Mouse (Mus musculus): ENCODE results near the gene Mboat2. TPM values are rescaled to one million over a fixed set of nuclear protein-coding genes. Genes with fewer than 3 reads are reported as not detected.
A peak's percentile ranks its signal among the peaks of the same experiment; 100 is the strongest.

Mboat2 gene
- polyA plus RNA-seq, 1 experiment from 2014 or later, result 70.8 TPM

DNA sequence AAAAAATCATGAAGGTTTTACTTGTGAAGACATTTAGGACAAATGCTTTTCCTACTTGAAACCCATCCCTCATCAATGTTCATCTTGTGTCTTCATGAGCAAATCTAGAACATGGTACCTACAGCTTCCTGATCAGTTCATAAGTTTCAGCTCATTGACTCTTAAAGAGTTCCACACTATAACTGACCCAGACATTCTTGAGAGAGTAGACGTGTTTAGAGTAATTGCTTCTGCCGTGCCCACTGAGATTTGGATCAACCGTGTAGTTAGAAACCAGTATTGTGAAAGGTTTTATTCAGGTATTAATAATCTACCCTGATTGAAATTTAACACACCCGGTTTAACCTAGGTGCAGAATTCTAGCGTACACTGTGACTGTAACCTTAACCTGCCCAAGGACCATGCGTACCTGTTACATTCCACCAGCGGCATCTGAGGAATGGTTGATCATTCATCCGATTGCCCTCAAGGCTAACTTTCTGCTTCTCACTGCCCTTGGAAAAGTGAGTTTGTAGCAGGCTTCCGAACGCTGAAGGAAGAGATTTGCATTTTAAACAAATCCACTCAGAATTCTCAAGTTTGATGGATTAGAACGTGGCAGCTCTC, 131.8 kb downstream of the Mboat2 start:
- 77% methylated on average over 11 of the region's 11 CpGs for WGBS
- Histone ChIP-seq H3K27ac (ENCODE audit: low read length) (no peak overlapping the region), H3K4me3 (replicated peaks; ENCODE audit: low read length) (no peak overlapping the region), H3K27me3 (replicated peaks; ENCODE audit: control insufficient read depth, insufficient read depth, low read length) (no peaks in the 10 kb centered on the region), H3K9ac (replicated peaks; ENCODE audit: low read depth, low read length) (no peak overlapping the region), H3K36me3 (ENCODE audit: control insufficient read depth, insufficient read depth) (peaks cover 9% of the 10 kb centered on the region), H3K4me2 (ENCODE audit: low read length) (no peak overlapping the region), H3K9me3 (ENCODE audit: control insufficient read depth, low read length) (no peaks in the 10 kb centered on the region), H3K4me1 (replicated peaks; ENCODE audit: control insufficient read depth, insufficient read depth, low read length) (no peaks in the 10 kb centered on the region)
- no peak for ATAC-seq

DNA sequence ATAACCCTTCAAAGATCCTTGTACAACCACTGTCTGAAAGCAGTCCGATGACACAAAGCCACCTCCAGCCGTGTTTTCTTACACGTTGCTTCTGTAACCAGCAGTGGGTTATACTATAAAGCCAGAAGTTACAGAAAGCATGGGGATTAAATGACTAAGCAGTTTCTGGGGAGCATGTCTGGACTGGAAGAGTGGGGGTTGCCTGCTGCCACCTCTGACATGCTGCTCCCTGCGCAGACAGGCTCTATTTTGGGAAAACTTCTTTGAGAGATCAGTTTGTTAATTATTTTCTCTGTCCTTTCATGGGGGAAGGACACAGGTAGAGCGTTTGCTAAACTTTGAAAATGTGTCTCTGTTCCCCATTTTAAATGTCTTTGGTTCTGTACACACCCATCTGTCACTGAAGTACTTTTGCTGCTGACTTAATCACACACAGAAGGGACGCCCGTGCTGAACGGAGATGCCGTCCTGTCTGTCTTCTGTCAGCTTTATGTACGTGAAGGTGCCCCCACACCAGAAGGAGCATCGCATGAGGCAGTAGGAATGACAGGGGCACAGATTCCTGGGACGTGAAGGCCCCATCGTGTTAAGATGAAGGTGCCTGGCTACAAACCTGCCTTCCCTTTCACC, 132.8 kb downstream of the Mboat2 start:
- Histone ChIP-seq H3K9me3 (ENCODE audit: control insufficient read depth, low read length) (no peaks in the 10 kb centered on the region), H3K27me3 (replicated peaks; ENCODE audit: control insufficient read depth, insufficient read depth, low read length) (no peaks in the 10 kb centered on the region), H3K36me3 (ENCODE audit: control insufficient read depth, insufficient read depth) (peaks cover 9% of the 10 kb centered on the region), H3K4me3 (replicated peaks; ENCODE audit: low read length) (no peak overlapping the region), H3K4me1 (replicated peaks; ENCODE audit: control insufficient read depth, insufficient read depth, low read length) (no peaks in the 10 kb centered on the region), H3K27ac (ENCODE audit: low read length) (no peak overlapping the region), H3K9ac (replicated peaks; ENCODE audit: low read depth, low read length) (no peak overlapping the region), H3K4me2 (ENCODE audit: low read length) (no peak overlapping the region)
- ATAC-seq, result no peak
- WGBS, result 62% methylated on average over 13 of the region's 13 CpGs

DNA sequence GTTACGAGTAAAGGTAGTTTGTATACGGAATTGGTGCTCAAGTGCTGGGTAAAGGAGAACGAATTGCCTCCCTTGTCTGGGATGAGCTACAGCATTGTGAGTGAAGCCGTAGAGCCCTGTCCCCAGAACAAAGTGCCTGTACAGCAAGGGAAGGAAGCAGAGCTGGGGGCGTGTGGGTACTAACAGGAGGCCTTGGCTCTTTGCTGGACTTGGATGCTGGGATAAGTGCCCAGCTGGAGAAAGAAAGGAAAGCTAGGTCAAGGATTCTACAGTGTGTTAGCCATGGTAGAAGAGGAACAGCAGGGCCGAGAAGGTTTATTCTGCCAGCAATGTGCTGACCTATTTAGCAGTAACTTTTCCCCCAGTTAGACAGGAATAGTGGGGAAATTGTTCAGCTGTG, 134.7 kb downstream of the Mboat2 start:
- no peak for ATAC-seq

DNA sequence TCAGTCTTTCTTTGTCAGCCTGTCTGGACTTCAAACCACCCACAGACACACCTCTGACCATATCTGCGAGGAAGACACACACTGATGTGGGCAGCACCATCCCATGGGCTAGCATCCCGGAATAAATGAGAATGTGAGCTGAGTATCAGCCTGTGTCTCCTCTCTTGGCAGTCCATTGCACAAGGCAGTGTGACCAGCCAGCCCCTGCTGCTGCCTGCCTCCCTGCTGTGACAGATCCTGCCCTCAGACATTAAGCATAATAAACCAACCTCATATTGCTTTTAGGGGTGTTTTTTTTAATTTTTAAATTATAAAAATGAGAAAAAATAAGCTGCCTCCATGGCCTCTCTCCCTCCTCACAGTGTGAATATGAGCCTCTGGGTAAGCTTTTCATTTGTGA, 135.4 kb downstream of the Mboat2 start:
- Histone ChIP-seq H3K9me3 (ENCODE audit: control insufficient read depth, low read length) (no peaks in the 10 kb centered on the region), H3K36me3 (ENCODE audit: control insufficient read depth, insufficient read depth) (peaks cover 2% of the 10 kb centered on the region; the same call in 1 of the 2 replicates), H3K4me1 (replicated peaks; ENCODE audit: control insufficient read depth, insufficient read depth, low read length) (no peaks in the 10 kb centered on the region), H3K27ac (ENCODE audit: low read length) (no peak overlapping the region), H3K27me3 (replicated peaks; ENCODE audit: control insufficient read depth, insufficient read depth, low read length) (no peaks in the 10 kb centered on the region), H3K4me2 (ENCODE audit: low read length) (no peak overlapping the region), H3K4me3 (replicated peaks; ENCODE audit: low read length) (no peak overlapping the region), H3K9ac (replicated peaks; ENCODE audit: low read depth, low read length) (no peak overlapping the region)
- WGBS, result 98% methylated on average over 2 of the region's 2 CpGs
- no peak for ATAC-seq

More for the DNA sequence above, 134.7 kb downstream of the Mboat2 start:
- H3K4me1 ChIP-seq (replicated peaks; ENCODE audit: control insufficient read depth, insufficient read depth, low read length), result no peaks in the 10 kb centered on the region
- H3K9me3 ChIP-seq (ENCODE audit: control insufficient read depth, low read length), result no peaks in the 10 kb centered on the region
- H3K36me3 ChIP-seq (ENCODE audit: control insufficient read depth, insufficient read depth), result peaks cover 2% of the 10 kb centered on the region; the same call in 1 of the 2 replicates
- WGBS, result 89% methylated on average over 6 of the region's 6 CpGs
- H3K9ac ChIP-seq (replicated peaks; ENCODE audit: low read depth, low read length), result no peak overlapping the region
- no peak overlapping the region for H3K27ac ChIP-seq (ENCODE audit: low read length)
- H3K27me3 ChIP-seq (replicated peaks; ENCODE audit: control insufficient read depth, insufficient read depth, low read length), result no peaks in the 10 kb centered on the region
- H3K4me2 ChIP-seq (ENCODE audit: low read length), result no peak overlapping the region
- no peak overlapping the region for H3K4me3 ChIP-seq (replicated peaks; ENCODE audit: low read length)

DNA sequence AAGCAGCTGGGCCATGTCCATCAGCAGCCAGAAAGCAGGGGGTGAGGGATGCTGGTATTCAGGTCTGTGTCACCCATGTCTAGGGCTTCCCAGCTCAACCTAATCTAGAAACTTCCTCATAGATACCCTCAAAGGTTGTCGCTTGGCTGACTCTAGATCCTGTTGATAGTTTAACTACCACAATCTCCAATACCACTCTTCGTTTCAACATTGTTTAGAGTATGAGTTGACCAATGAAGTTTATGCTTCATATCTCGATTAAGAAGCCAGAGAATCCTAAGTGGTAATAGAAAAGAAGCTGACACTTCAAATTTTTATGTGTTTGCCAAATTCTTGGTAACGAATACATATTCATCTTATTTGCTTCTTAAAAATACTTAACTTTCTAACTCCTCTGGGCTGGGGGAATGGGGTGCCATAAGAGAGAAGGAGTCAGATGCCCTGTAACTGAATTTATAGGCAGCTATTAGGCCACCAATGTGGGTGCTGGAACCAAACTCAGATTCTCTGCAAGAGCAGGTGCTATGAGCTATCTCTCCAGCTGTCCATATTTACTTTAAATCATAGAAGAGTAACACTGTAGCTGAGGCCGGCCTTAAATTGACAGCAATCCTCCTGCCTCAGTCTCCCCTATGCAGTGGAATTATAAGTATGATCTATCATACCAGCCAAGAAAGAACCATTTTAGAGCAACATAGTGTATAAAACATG, 141.0 kb downstream of the Mboat2 start:
- 86% methylated on average over 5 of the region's 5 CpGs for WGBS
- no peak for ATAC-seq
- Histone ChIP-seq H3K4me2 (ENCODE audit: low read length) (no peak overlapping the region), H3K4me1 (replicated peaks; ENCODE audit: control insufficient read depth, insufficient read depth, low read length) (peaks cover 6% of the 10 kb centered on the region), H3K27me3 (replicated peaks; ENCODE audit: control insufficient read depth, insufficient read depth, low read length) (no peaks in the 10 kb centered on the region), H3K4me3 (replicated peaks; ENCODE audit: low read length) (no peak overlapping the region), H3K36me3 (ENCODE audit: control insufficient read depth, insufficient read depth) (no peaks in the 10 kb centered on the region), H3K9me3 (ENCODE audit: control insufficient read depth, low read length) (no peaks in the 10 kb centered on the region), H3K27ac (ENCODE audit: low read length) (no peak overlapping the region), H3K9ac (replicated peaks; ENCODE audit: low read depth, low read length) (no peak overlapping the region)

DNA sequence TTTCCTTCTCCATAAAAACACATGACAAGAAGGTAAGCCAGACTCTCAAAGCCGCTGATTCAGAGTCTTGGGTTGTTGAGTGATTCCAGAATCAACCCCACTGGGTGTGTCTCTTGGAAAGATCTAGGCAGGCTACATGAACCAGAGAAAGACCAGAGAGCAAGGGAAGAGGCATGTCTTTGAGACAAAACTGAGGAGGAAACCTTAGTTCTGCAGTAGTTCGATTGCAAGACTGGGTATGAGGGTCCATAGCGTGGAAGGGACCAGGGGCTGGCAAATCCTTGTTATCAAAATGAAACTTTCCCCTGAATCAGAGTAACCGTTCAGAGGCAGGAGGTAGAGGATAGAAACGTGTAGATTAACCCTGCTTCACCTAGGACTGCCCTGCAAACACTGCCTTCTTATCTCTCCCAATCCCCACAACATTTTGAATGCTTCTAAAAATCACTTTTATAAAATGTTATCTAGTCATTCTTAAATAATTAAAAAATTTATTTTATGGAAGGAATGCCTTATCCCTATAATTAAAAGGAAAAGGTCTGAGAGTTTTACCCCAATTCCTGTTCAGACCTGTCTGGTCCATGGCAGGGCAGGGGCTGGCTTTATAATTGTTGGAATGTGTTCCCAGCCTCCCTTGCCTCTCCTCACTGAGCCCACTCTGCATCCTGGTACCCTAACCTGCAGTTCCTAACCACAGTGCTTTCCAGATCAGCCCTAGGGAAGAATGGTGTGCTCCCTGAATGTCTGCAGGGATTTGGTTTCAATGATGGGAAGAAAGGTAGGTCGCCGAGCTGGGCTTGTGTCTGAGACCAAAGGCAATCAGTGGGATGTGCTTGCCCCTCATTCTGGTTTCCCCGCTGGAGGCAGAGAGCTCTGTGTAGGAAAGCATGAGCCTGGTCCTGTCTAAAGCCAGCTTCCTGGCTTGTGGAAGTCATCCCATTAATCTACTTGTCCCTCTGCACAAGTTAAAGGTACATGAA, 142.0 kb downstream of the Mboat2 start:
- Histone ChIP-seq H3K4me3 (replicated peaks; ENCODE audit: low read length) (no peak overlapping the region), H3K27me3 (replicated peaks; ENCODE audit: control insufficient read depth, insufficient read depth, low read length) (no peaks in the 10 kb centered on the region), H3K9ac (replicated peaks; ENCODE audit: low read depth, low read length) (no peak overlapping the region), H3K36me3 (ENCODE audit: control insufficient read depth, insufficient read depth) (no peaks in the 10 kb centered on the region), H3K27ac (ENCODE audit: low read length) (no peak overlapping the region), H3K9me3 (ENCODE audit: control insufficient read depth, low read length) (no peaks in the 10 kb centered on the region), H3K4me2 (ENCODE audit: low read length) (no peak overlapping the region), H3K4me1 (replicated peaks; ENCODE audit: control insufficient read depth, insufficient read depth, low read length) (peaks cover 10% of the 10 kb centered on the region)
- no peak for ATAC-seq
- WGBS, result 76% methylated on average over 8 of the region's 8 CpGs

DNA sequence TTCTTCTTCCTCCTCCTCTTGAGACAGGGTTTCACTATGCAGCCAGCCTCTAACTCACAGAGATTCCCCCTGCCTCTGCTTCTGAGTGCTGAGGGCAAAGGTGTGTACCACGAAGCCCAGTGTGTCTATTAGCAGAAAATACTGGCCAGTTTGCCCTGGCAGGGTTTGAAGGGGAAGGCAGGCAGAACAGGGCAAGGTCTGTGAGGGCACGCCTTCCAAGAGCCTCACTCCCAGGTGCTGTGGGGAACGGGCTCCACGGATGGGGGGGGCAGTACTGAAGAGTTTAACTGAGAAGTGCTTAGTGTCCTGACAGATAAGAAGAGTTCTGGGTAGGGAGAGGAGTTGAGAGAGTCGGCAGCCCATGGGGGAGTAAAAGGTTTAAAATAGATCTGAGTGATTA, 142.9 kb downstream of the Mboat2 start:
- WGBS, result 75% methylated on average over 5 of the region's 5 CpGs
- H3K9ac ChIP-seq (replicated peaks; ENCODE audit: low read depth, low read length), result no peak overlapping the region
- no peak for ATAC-seq

DNA sequence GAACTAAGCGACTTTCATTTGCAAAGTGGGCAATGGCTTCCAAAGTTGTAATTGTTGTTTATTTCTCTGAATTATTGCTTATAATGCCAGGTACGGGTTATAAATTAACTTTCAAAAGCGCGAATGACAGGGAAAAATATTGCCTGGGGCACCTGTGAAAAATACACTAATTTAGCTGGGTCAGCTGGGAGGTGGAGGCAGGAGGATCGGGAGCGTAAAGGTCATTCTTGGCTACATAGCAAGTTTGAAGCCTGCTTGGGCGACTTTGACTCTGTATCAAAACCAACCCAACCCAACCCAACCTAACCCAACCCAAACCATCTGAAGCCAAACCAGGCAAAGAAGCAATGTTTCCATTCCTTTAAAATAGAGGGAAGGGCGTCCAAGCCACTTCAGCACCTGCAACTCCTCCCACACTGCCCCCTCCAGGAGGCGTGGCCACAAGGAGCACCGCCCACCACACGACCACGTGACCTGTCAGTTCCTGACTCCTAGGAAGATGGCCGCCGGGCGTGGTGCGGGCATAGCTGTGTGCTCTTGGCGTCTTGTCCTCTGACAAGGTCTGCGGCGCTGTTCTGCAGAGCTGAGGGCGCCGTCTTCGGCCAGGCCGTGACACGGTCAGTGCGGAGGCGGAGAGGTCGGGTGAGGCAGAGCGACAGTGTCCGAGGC, 143.9 kb downstream of the Mboat2 start, which contains the start of gene Kidins220:
Gene Kidins220, plus strand, starts transcription at position 480 of the 669 bp plus-strand sequence.
- H3K4me1 ChIP-seq (replicated peaks; ENCODE audit: control insufficient read depth, insufficient read depth, low read length), result peaks cover 10% of the 10 kb centered on the region
- H3K9me3 ChIP-seq (ENCODE audit: control insufficient read depth, low read length), result no peaks in the 10 kb centered on the region
- peak within 1 kb of the TSS; percentile 84 for H3K9ac ChIP-seq (replicated peaks; ENCODE audit: low read depth, low read length)
- peak within 1 kb of the TSS; percentile 66 for H3K4me3 ChIP-seq (replicated peaks; ENCODE audit: low read length)
- no peaks in the 10 kb centered on the region for H3K27me3 ChIP-seq (replicated peaks; ENCODE audit: control insufficient read depth, insufficient read depth, low read length)
- no peaks in the 10 kb centered on the region for H3K36me3 ChIP-seq (ENCODE audit: control insufficient read depth, insufficient read depth)
- 15% methylated on average over 29 of the region's 29 CpGs for WGBS
- ATAC-seq, result peak; percentile 87
- H3K27ac ChIP-seq (ENCODE audit: low read length), result peak within 1 kb of the TSS; percentile 94
- peak within 1 kb of the TSS; percentile 46 for H3K4me2 ChIP-seq (ENCODE audit: low read length)

More for the DNA sequence above, 142.9 kb downstream of the Mboat2 start:
- Histone ChIP-seq H3K36me3 (ENCODE audit: control insufficient read depth, insufficient read depth) (no peaks in the 10 kb centered on the region), H3K4me3 (replicated peaks; ENCODE audit: low read length) (no peak overlapping the region), H3K27ac (ENCODE audit: low read length) (no peak overlapping the region), H3K4me1 (replicated peaks; ENCODE audit: control insufficient read depth, insufficient read depth, low read length) (peaks cover 10% of the 10 kb centered on the region), H3K27me3 (replicated peaks; ENCODE audit: control insufficient read depth, insufficient read depth, low read length) (no peaks in the 10 kb centered on the region), H3K9me3 (ENCODE audit: control insufficient read depth, low read length) (no peaks in the 10 kb centered on the region), H3K4me2 (ENCODE audit: low read length) (no peak overlapping the region)
